Mouse (Mus musculus) spleen, postnatal 14 days (tissue): ENCODE data around the gene Smurf2.

Experiments used
- DNase-seq, 2 experiments: peaks; one replicate each; pipeline ENCODE4 v3.0.0; 2021 to 2022; ENCODE audit warnings: low spot score in 2 of 2

Smurf2 gene

DNA sequence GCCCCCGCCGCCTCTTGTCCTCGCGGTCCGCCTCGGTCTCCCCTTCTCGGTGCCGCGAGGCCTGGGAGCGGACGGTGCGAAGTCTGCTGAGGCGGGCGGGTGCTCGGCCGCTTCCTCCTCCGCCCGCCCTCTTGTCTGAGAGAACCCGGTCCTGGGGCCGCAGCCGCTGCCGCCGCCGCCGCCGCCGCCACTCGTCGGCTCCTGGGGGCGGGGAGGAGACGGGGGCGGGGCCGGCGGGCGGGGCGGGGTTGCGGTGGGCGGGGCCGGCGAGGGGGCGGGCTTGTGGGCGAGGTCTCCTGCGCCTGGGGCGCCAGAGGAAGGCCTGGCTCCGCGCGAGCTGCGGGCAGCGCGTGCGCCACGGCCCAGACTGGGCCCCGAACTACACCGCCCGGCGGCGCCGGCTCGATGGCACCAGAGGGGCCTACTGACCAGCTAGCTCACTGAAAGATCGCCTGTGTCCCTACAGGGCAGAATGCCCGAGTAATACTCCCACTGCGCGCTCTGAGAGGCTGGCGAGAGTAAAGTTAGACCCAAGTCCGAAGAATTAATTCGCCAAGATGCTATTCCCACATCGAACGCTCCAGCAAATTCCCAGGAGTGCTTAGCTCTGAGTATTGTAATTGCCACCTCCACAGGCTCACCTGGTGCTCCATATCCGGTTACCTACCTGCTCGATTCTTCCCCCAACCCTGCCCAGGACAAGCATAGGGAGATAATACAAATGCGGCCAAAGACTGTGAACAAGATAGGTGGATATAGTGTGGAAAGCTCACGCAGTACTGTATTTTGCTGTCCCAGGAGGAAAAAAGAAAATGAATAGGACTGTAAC, at the start of gene Smurf2:
Smurf2 (minus strand) TSS at position 165 of the 829 bp plus-strand sequence.
- DNase-seq: peak; percentile 70 to 78

DNA sequence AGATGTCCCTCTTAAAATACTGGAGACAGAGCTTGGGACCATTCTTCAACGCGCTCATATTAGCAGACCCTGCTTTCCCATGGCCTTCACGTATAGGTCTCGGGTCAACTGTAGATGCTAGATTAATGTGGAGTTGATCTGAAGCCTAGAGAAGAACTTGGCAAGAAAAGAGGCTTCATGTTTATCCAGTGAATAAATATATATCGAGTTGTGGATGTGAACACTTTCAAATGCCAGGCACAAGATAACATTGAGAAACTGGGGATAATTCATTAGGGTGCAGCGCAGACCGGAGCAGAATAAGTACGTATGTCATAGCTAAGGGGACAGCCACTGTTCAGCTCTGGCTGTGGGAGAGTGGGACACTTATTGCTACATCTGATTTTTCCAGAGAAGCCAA, 49.3 kb upstream of the Smurf2 start:
- DNase-seq: no peak

DNA sequence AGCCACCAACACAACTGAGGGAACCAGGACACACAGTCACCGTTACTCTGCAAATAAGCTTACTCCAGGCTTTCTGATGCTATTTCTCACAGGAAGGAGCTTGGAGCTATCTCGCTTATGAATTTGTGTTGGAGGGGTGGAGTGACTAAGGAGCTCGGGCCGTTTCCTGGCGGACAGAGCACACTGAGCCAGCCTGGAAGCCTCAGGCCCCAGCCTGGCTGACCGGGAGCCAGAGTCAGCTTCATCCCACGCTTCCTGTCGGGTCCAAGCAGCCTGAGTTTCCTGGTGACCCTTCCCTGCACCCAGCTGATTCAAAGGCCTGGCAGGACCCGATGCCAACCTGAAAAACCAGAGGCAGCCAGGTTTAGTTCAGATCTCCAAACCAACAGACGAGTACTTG, 47.1 kb upstream of the Smurf2 start:
- DNase-seq: no peak

- DNase-seq: no peak
These were observed 45.4 kb upstream of the Smurf2 start for GRCm38 (mm10) chr11:106965881-106966280.

DNA sequence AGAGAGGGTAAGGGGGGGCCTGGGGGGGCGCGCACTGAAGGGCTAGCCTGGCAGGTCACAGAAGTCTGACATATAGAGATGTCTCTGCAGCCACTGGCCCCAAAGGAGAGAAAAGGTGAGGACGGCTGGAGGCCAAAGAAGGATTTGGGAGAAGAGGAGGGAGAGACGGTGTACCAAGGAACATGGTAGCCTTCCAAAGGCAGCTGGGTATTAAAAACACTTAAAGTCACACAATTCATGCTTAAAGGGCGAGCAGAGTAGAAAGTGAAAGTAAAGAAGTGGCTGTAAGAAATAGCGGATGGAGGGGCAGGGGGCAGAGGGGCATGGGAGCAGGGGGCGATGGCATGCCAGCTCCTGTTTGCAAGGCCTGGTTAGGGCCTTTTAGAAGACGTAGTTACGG, 41.8 kb upstream of the Smurf2 start:
- no peak for DNase-seq

- peak; percentile 18 to 23 for DNase-seq
These were observed 41.1 kb upstream of the Smurf2 start for GRCm38 (mm10) chr11:106961471-106962081.

- DNase-seq: no peak
These were observed 38.6 kb upstream of the Smurf2 start for GRCm38 (mm10) chr11:106959121-106959520.

- no peak for DNase-seq
These were observed 38.0 kb upstream of the Smurf2 start for GRCm38 (mm10) chr11:106958407-106959071.

- DNase-seq: no peak
These were observed 36.9 kb upstream of the Smurf2 start for GRCm38 (mm10) chr11:106957271-106957980.

- no peak for DNase-seq
These were observed 34.1 kb upstream of the Smurf2 start for GRCm38 (mm10) chr11:106954566-106954965.

DNA sequence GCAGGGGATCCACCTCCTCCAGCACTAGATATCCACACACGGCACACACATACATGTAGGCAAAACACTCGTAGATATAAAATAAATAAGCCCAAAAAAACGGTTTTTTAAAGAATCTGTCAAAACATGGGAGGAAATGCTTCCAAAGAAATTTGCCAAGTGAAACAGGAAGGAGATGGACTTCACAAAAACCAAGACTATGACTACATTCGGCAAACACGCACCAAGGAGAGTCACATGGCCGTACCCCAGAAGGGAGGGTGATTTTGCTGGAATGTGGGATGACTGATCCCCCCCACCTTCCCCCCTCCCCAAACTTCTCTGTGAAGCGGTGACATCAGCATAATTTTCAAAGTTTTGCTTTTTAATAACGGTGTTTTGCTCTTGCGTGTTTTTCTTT, 33.6 kb upstream of the Smurf2 start:
- no peak for DNase-seq

GRCm38 (mm10) chr11:106937306-106937705, 16.8 kb upstream of the Smurf2 start:
- DNase-seq: no peak

DNA sequence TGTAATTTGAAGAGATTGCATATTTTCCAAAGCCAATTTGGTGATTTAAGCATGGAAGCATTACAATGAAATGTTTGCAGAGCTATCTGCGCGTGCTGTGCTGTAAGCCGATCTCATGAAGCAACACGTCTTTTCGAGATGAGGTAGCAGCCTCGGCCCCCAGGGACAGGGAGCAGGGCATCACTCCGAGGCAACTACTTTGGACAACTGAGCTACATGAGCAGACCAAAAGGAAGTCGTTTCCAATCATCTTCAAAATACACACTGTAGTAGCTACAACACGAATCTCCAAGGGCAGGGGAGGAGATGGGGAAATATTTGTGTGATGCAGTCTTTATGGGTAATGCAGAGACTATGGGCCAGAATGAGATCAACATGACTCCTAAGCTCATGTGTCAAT, 9.9 kb upstream of the Smurf2 start:
- no peak for DNase-seq

DNA sequence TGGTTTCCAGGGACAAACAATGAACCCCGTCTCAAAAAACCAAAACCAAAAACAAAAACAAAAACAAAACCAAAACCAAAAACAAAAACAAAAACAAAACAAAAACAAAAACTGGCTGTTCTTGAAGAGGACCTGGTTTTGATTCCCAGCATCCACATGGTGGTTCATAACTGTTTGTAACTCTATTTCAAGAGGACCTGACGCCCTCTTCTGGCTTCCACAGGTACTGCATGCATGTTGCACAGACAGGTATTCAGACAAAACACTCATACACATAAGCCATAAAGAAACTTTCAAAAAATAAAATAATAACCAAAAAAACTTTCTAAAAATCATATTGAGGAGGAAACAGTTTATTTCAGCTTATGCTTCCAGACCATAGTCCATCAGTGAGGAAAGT, 8.4 kb upstream of the Smurf2 start:
- DNase-seq: no peak

- DNase-seq: no peak
These were observed 7.4 kb upstream of the Smurf2 start for GRCm38 (mm10) chr11:106927950-106928349.

GRCm38 (mm10) chr11:106927226-106927625, 6.7 kb upstream of the Smurf2 start:
- DNase-seq: no peak

GRCm38 (mm10) chr11:106926732-106927131, 6.2 kb upstream of the Smurf2 start:
- no peak for DNase-seq

DNA sequence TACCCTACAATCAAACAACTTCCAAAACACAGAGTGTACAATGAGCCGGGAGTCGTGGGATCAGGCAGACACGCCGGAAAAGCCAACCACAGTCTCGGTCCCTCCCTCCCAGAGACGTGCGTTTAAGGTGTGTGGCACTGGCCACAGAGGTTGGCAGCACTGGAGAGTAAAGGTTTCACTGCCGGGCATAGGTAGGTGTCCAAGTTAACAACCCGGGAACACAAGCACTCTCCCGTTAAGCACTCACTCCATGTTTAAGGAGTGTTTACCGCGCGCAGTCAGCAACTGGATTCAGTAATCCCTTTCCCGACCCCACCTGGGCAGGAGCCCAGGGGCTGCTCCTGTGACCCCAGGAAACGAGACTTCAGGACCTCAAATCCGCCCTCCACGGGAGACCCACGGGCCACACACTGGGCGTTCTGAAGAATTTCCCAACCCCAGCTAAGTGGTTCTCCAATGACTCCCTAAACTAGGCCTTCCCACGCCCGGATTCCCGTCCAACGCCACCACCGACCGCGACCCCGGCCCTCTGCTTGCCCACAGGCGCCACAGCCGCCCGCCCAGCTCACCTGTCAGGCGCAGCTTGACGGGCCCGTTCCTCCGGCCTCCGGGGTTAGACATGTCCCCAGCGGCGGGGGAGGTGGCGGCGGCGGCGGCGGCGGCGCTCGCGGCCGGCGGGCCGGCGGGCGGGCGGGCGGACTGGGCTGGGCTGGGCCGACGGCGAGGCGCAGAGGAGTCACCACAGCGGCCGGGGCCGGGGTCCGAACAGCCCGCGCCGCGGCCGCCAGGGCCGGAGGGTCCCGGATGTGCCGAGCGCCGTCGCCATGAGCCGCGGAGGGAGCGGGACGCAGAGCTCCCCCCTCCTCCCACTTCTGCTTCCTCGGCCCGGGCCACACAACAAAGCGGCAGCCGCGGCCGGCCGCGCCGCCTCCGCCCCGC, 634 bp downstream of the Smurf2 start:
- DNase-seq: peak; percentile 6 to 27

- no peak for DNase-seq
These were observed 1.6 kb downstream of the Smurf2 start for GRCm38 (mm10) chr11:106918901-106919300.

DNA sequence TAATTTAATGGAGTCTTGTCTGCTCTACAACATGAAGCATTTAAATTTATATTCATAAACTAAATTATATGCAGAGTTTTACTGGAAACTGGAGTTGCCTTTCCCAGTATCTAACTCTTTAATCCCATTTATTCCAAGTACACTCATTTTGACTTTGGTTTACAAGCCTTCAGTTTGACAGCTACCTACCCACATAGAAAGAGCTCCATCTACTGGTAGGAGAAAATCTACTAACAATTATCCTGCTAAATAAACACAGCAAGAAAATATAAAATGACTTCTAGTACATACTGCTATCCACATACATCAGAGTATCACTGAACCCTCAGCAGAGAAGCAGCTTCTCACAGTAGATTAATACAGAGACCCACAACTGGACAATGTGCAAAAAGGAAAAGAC, 9.3 kb downstream of the Smurf2 start:
- no peak for DNase-seq

- DNase-seq: no peak
These were observed 12.5 kb downstream of the Smurf2 start for GRCm38 (mm10) chr11:106908016-106908415.
